Mouse (Mus musculus): ENCODE measurements around the gene Ap3d1.

The Ap3d1 gene

DNA sequence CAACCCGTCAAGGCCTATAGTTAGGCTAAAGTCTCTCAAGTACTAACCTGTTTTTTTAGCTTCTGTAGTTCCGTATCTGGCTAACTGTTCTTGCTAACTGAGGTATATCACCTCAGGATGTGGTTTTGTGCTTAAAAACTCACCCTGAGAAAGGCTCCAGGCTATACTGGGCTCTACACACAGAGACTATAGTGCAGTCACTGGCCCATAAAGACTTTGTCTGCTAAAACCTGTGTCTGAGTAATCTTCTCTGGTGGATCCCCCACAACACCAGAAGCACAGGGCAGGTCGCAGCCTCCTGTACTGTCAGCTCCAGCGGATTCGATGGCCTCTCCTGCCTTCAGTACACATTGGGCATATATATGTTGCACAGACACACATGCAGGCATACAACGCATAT is 60.1 kb downstream of the Ap3d1 start:
- no peak for DNase-seq (ENCODE audit: low spot score in 2 of 2)

DNA sequence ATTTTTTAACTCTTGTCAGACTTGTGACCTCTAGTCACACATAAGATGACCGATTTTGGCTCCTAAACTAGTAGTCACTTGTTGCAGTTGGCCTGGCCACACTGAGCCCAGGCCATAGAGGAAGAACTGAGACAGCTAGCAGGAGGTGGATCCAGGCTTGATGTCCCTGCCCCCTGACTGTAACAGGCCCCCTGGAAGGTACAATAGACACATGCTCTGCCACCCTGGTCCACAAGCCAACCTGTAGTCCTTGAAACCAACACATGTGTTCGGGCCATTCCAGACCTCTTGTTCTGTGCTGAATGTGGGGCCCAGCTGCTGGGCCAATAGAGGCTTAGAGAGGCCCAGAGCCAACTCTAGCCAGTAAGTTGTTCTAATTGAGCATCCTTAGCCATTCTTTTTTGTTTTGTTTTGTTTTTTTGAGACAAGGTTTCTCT is 61.8 kb downstream of the Ap3d1 start:
- no peak for DNase-seq (ENCODE audit: low spot score in 2 of 2)

DNA sequence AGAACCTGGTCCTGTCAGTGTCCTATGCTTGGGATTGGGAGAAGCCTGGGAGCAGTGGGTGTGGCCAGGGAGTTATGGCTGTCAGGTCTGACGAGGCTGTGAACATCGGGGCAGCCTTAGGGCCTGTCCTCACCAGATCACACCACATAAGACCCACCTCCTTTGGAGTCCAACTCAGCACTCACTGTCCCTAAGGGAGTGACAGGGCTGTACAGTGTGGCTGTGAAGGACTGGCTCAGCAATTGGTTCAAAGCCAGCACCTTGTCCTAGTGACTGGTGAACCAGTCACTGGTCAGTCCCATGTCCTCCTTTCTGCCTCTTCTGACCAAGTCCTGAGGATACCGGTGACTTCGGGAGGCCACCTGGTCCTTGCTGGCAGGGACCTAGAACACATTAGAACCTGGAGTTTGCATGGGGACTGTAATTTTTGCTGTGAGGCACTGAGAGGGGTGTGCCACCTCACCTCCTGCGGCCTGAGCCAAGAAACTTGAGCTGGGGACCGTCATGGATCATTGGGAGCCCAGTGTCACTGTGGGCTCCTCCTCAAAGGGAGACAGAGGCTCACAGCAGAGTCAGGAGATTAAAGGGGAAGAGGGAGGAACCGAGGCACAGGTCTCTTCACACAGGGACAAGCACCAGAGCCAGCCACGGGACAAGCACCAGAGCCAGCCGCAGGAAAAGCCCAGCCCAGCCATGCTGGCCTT is 62.4 kb downstream of the Ap3d1 start:
- no peak for DNase-seq (ENCODE audit: low spot score in 2 of 2)

DNA sequence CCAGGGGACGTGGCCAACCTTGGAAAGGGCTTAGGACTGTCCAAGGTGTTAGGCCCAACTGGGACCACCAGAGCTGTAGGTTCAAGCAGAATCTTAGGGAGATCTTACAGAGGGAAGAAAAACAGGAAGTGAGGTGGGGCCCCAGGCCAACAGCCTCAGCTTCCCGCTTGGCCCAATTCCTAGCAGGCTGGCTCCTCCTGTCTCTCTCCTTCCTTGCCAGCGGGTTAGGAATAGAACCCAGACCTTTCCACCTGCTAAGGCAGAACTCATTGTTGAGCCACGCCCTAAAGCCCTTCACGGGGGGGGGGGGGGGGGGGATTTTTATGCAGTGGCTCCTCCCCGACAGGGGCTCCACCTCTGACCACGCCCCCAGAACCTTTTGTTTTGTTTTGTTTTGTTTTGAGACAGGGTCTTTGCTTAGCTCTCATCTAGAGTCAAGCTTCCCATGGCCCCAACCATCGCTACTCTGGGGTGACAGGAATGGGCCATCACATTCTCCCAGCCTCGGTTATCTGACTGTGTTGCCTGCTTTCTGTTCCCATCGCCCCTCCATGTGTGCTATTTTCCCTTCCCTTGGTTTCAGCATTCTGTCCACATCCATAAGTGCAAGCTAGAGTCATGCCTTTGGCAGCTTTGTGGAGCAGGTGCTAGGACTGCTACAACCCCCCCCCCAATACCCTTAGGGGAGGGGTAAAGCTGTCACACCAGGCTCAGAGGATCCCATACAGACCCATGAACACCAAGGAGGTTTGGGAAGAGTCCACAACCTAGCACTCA is 63.3 kb downstream of the Ap3d1 start:
- DNase-seq (ENCODE audit: low spot score in 2 of 2) = no peak

DNA sequence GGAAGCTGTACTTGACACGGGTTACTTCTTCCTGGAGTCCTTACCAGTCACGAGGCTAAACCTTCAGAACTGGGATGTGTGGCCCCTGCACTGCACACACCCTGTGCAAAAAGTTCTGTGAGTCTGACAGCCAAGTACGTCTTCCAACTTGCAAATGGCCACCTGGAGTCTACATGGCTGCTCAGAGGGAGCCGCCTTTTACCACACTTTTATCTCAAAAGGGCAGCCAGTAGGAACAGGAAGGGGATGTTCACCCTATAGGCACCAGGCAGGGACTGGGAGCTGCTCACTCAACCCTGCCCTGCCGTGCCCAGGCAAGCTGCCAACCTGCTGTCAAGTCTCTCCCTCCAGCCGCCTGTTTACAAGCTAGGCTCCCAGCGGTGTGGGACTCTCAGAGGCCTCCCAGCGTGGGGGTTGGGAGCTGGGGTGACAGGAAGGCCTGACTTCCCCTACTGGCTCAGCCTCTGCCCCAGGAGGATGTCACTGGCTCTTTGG is 64.1 kb downstream of the Ap3d1 start, which contains the start of gene Mknk2:
TSS of gene Mknk2 (minus strand) at position 171 of the 495 bp plus-strand sequence.
- DNase-seq (ENCODE audit: low spot score in 2 of 2) = peak; percentile 75 to 77

DNA sequence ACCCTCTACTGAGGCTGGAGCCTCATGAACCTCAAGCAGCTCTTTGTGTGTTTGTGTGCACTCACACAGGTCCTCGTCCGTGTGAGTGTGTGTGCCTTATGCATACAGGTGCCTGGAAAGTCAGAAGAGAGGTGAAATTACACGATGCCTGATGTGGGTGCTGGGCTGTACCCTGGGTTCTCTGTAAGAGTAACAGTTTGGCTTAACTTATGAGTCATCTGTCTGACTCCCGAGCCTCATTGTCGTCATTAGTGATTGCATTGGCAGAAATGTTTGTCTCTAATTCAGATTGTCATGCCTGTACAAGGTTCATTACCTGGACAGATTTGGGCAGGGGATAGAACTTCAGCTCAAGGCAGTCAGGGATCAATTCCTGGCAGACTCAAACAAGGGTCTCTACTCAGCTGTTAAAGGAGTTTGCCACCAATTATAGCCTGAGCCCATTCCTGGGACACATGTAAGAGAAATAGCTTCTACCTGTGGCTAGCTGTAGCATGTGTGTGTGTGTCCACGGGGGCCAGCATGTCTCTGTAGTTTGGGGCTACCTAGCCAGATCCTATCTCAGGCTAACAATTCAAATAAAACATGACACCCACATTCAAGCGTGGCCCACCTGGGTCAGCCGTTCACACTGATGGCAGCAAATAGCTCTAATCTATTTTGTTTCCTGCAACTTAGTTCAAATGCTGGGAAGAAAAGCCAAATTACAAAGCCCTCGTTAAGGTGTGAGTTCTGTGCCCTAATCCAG is 64.8 kb downstream of the Ap3d1 start:
- DNase-seq (ENCODE audit: low spot score in 2 of 2) = no peak

DNA sequence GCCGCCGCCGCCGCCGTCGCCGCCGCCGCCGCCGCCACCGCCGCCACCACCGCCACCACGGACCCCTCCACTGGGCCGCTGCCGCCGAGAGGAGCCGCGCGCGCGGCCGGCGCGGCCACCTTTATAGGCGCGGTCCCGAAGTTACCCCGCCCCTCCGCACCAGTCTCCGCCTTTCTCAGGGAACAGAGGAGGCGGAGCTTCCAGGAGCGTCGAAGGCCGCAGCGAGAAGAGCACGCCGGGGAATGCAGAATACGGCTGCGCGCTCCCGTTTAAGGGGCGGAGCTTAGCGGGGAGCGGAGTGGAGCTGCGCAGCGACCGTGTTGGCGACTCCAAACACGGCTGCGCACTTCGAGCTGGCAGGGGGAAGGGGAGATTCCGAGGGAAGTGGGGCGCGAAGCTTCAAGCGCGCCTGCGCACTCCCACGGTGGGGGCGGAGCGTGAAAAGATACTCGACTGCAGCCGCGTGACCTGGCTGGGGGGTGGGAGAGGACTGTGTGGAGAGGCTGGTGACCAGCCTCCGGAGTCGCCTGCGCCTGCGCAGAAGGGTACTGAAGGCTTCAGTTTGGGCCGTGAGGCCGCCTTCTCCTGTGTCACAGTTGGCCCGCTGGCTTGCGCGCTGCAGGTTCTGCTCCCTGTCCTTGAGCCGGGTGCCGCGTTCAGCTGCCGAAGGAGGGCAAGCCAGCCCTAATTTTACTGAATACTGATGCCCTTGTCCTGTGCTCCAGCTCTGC is 65.7 kb downstream of the Ap3d1 start:
- DNase-seq (ENCODE audit: low spot score in 2 of 2) = peak; percentile 99

DNA sequence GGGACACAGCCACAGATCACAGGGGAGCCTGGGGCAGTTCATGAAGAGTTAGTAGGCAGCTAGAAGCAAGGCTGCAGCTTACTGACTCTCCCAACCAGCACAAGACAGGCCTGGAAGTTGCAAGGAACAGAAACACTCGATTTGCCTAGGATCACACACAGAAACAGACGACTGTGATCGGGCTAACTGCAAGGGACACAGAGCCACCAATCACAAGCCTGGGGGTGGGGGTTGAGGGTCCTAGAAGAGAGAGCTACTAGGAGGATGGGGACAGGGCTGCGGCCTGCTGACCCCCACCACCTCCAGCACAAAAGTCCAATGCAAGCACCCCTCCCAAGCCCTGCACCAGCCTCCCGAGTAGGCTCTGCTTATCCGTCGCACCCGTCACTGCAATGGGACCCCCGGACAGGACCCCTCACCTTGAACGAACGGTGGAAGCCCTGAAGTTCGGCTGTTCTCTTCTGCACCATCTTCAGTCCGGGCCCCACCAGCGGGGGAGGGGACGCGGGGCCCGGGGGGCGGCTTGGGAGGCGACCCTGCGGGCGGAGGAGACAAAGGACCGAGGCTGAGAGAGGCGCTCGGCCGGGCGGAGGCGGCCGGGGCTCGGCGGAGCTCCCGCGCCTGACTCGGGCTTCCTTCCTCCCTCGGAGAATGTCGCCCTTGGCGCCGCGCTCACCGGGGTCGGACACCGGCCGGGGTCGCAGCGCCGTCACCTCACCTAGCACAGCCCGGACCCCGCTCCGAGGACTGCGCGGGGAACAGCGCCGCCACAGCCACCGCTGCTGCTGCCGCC is 66.5 kb downstream of the Ap3d1 start:
- DNase-seq (ENCODE audit: low spot score in 2 of 2) = no peak

DNA sequence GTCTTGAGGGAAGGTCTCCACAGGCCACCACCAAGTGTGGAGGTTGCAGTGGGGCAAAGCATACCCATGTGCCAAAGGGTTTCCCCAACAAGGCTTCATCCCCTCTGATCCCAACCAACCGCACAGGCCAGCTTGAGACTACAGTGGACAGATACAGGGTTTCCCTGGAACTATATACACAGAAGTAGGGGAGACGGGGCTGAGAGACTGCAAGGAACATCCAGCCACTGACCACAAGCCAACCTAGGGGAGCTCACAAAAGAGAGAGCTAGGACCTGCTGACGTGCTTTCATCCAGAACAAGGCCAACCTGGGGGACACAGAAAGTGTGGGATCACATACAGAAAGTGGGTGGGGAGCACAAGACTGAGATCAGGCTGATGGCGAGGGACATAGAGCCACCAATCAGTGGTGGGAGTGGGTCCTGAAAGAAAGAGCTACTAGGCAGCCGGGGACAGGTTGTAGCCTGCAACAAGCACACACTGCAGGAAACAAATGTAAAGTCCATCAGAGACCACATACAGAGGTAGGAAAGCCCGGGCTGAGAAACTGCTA is 67.1 kb downstream of the Ap3d1 start:
- DNase-seq (ENCODE audit: low spot score in 2 of 2) = no peak

DNA sequence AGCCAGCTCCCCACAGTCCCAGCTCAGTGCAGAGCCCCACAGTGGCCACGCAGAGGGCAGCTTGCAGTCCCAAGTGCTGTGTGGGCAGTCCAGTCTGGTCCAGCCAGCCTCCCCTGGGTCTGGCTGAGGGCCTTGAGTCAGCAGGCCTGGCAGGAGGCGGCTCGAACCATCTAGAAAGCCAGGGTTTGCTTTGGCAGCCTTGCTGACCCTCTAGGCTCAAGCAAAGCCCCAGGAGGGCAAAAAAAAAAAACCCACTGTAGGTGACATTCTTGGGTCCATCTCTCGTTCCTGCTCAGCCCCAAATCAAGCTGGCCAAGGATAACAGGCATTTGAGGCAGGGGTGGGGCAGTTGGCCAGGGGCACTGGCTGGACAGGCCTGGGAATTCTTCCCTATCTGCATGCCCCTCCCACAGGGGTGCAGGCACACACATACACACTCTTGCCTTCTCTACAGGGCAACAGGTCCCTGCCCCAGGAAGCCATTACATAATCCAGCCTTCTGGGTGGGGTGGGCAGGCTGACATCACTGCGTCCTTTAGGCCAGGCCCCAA is 67.8 kb downstream of the Ap3d1 start:
- DNase-seq (ENCODE audit: low spot score in 2 of 2) = no peak

DNA sequence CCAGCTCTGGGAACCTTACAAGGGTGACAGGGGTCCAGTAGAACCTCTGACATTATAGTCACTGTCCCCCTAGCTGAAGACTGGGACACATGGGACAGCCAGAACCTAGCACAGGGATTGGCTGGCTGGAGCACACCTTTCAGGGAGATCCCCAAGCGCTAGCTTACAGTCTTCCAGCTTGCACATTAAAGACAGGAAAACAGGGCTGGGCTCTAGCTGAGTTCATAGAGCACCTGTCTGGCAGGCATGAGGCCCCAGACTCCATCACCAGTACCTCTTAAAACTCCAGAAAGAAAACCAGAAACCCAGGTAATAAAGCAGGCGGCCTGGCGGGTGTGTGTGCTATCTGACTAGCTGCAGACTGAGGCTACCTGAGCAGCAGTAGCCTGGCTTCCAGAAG is 68.4 kb downstream of the Ap3d1 start:
- DNase-seq (ENCODE audit: low spot score in 2 of 2) = no peak

DNA sequence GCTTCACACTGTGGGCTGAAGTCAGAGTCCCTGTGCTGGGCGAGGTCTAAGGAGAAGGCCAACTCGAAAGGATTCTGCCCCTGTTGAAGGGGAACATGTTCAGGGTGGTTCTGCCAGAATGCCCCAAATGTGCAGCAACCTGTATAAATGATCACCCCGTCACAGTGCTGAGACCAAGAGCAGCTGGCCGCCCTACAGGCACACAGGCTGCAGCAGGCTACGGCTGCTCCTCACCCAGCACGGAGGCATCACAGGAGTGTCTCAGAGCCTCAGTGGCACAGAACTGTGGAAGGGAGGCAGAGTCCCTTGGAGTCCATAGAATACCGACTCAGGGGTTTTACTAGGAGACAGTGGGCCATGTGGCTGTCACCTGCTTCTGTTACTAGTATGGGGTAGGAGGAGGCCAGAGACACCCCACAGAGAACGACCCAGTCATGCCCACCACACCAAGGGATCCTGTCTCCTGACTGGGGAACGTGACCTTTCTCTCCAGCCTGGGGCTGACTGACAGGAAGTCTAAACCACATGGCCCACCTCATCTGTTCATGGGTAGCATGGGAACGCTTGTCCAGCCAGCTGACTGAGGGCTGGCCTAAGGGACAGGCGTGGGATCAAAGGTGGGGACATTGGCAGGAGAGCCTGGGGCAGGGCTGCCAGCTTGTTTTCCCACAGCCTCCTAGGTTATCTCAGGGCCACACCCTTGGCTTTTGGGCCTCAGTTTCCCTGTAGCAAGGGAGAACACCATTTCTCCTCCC is 70.0 kb downstream of the Ap3d1 start:
- DNase-seq (ENCODE audit: low spot score in 2 of 2) = no peak

DNA sequence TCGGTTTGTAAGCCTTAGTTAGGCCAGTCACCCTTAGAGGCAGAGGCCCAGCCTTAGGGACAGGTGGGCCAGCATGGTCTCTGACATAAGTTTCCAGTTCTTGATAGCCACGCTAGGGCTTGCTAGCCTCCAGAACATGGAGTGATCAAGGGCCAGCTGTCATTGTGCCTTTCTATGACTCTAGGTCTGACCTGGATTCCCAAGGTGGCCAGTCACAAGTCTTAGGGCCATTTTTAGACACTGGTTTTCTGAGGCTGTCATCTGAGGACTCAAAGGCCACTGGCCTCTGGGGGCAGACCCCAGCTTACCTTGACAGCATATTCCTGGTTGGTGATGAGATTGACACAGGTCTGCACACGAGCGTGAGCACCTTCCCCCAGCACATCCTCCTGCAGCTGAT is 70.8 kb downstream of the Ap3d1 start:
- DNase-seq (ENCODE audit: low spot score in 2 of 2) = no peak

DNA sequence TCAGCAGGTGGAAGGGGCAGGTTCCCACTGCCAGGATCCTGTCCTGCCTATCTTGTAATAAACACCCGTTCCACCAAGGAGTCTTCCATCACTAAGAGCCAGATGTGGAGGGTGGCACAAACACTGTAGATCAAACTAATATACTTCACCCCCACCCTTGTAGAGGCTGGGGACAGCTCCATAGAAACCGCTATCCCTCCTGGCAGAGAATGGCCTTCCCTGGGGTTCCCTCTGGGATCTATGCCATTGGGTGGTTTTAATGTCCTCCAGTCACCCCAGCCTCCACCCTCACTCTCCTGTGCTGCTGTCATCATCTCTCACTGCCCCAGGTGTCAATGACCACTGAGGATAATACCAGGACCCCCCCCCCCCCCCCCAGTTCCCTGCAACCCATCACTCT is 71.5 kb downstream of the Ap3d1 start:
- no peak for DNase-seq (ENCODE audit: low spot score in 2 of 2)

DNA sequence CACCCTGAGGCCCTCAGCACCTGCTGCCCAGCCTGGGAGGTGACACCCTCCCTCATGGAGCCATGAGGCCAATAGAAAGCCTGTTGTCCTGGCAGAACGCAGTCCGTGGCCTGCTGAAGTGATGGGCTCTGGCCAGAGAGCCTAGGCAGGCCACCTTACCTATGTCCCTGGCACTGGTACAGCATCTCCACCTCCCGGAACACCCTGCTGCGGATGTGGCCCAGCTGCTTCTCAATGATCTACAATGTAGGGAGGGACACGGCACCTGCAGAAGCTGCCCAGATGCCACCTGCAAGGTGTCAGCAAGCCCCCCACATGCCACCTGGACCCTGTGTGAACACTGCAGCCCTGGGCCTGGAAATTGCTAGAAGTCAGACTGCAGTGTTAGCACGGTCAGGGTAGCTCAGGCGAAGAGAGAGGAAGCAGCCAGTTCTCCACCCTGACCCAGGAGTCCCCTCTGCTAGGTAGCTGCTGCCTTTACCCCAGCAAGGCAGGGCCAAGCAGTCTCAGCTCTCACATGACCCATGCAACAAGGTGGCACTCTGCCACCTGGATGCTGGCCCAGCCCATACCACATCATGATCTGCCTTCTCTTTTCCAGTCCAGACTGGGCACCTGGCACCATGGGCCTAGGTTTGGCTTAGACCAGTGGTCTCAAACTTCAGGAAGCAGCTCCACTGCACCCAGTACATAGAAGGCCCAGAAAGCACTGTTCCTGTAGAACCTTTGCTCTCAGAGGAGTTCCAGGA is 72.2 kb downstream of the Ap3d1 start:
- no peak for DNase-seq (ENCODE audit: low spot score in 2 of 2)

DNA sequence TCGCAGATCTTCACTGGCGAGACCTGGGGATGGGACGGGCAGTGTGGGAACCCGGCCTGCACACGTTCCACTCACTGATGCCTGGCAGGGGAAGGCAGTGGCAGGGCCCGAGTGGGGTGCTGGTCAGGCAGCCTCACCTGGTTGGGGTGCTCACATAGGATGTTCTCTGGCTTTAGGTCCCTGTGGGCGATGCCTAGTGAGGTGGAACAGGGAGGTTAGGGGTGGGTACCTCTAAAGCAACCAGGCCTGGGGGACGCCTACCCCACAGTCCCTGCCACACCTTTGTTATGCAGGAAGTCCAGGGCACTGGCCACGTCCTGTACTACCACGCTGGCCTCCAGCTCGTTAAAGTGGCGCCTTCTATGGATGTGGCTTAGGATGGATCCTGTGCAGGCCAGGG is 73.0 kb downstream of the Ap3d1 start:
- no peak for DNase-seq (ENCODE audit: low spot score in 2 of 2)

DNA sequence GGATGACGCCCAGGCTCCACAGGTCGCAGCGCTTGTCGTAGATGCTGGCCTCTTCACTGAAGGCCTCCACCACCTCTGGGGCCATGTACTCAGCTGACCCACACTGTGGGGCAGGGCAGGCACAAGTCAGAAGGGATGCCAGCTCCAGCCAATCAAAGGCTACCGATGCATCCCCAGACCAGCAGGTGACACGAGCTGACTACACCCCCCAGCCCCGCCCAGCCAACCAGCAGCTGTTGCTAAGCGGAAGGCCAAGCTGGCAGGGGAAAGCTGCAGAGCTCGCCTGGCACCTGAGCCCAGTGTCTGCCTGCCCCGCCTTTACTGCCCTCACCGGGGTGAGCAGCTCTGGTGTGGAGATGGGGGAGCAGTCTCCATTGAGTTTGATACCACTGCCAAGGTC is 73.5 kb downstream of the Ap3d1 start:
- no peak for DNase-seq (ENCODE audit: low spot score in 2 of 2)

DNA sequence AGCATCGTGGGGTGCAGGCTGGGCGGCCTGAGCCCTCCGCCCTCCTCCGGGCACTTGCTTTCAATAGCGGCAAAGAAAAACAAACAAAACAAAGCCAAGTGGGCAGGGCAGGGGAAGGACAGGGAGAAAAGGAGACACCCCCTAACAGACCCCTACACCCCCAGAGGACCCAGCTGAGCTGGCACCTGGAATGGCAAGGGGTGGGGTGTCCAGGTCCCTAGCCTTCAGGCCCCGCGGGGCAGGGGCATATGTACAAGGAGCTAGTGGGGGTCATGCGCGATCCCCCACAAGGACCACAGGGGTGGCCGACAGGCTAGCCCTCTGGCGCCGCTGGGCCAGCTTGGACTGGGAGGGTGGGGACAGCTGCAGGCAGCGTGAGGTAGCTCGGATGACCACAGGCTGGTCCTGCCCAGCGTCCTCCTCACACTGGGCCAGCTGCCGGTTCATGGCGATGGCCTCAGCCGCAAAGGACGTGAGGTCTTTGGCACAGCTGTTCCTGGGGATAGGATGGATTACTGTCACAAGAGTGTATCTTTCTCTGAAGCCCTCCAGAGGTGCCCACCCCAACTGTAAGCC is 75.1 kb downstream of the Ap3d1 start:
- no peak for DNase-seq (ENCODE audit: low spot score in 2 of 2)
